Mouse (Mus musculus): Measurements from ENCODE around the gene Tmem151b.

DNA sequence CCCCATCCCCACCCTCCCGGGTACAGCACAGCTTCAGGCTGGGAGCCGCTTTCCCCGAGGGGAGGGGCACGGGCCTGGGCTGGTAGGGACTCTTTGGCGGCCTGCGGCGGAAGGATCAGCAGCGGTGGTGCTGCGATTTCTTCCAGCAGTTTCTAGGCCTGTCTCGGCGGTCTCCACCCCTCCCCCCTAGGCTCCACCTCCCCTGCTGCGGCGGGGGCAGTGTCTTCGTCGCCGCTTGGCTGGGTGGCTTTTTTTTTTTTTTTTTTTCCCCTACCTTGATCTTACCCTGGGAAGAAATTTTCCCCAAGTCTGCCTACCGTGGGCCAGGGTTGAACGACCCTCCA lies 24.3 kb upstream of the Tmem151b start:
- TF ChIP-seq CTCF (IDR thresholded peaks at IDR 0.05; ENCODE audit: extremely low read depth, insufficient read depth, low read length) (no peak), POLR2A (IDR thresholded peaks at IDR 0.05; ENCODE audit: extremely low read depth, insufficient read depth, low read length) (peak; percentile 62; the same call in 1 of the 2 replicates)
